Mouse (Mus musculus) large intestine, adult 2 months (tissue): Measurements from ENCODE around the gene Gramd1b. TPM values are rescaled to one million over a fixed set of nuclear protein-coding genes. Genes with fewer than 3 reads are reported as not detected.

Experiments
- DNase-seq: peaks from one replicate; pipeline ENCODE4 v3.0.0-alpha.2; 2012; ENCODE audit warnings: low read depth, low spot score
- WGBS: fragments of 180-500 bp; shearing (Covaris S2); methylation state at CpG from one replicate; pipeline ENCODE4 v1.1.7; 2018; 5-methylcytosine and 5-hydroxymethylcytosine counted together
- polyA plus RNA-seq: library from polyadenylated mRNA; depleted of rRNA; stranded (reverse); fragments of >200 nt; gene quantifications from 2 replicates; pipeline ENCODE4 v1.2.3, GENCODE M21; 2012

Gene Gramd1b
- polyA plus RNA-seq, 1 experiment: 26.9 TPM

DNA sequence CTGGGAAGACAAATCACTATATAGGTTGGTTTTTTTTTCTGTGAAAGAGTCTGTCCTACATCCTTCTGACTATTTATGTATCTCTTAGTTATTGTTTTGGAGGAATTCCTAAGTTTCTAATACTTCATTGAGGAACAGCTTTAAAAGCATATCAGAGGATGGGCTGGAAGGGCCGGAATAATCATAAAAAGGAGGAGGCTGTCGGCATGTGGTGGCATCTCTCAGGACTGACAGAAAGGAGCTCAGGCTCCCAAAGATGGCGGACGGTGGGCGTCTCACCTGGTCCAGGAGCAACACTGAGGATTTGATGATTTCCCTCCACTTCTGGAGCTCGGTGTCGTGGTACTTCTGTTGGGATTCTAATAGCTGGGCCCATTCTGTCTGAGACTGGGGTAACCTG, 231.9 kb downstream of the Gramd1b start:
- 93% methylated on average over 7 of the region's 7 CpGs for WGBS
- DNase-seq: no peak

DNA sequence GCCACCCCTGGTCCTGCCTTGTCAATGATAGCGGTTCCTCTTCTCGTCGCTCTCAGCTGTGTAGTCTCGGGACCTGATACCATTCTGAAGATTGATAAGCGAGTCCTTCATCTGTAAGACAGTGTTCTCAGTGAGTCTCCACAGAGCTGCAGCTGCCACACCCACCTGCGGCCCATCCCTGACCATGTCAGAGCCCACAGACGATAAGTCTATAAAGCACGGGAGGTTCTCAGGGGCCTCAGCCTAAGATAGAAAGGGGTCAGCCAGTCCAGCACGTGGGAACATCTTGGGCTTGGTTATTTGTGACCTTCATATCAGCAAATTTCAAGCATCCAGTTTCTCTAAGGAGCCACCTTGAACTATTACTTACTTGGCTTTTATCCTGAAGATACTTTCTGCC, 233.2 kb downstream of the Gramd1b start:
- no peak for DNase-seq
- WGBS: 85% methylated on average over 9 of the region's 9 CpGs

DNA sequence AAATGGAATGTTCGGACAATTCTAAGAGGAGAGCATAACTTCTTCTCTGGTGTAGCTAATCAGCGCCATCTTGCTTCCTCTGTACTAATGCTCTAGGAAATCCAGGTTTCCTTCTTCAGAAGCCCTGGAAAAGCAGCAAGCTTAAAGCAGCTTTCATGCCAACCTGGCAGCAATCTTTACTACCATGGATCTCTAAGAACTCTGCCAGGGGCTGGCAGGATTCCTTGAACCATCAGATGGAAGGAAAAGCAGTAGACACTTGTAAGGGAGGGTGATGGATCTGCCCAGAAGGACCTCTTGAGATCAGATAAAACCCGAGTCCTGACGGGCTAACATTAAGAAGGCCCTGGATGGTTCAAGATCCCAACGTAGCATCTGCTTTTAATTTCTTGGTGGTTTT, 234.9 kb downstream of the Gramd1b start:
- 95% methylated on average over 5 of the region's 5 CpGs for WGBS
- DNase-seq: no peak

DNA sequence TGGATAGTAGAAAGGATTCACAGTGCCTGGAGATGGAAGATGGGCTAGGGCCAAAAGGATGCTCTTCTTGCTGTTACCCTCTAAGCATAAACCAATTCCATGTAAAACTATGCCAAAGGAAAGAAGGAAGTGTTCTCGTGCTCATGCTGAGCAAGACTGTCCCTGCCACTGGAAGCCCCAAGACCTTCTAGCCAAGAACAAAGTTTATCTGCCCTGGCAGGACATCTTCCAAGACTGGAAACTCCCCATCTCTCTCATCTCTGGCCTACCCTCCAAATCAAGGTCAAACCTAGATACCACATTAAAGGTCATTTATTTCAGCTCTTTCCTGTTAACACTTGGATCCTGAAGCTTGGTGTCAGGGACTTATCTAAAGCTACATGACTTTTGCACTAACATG, 236.3 kb downstream of the Gramd1b start:
- no peak for DNase-seq
- 94% methylated on average over 1 of the region's 1 CpGs for WGBS

DNA sequence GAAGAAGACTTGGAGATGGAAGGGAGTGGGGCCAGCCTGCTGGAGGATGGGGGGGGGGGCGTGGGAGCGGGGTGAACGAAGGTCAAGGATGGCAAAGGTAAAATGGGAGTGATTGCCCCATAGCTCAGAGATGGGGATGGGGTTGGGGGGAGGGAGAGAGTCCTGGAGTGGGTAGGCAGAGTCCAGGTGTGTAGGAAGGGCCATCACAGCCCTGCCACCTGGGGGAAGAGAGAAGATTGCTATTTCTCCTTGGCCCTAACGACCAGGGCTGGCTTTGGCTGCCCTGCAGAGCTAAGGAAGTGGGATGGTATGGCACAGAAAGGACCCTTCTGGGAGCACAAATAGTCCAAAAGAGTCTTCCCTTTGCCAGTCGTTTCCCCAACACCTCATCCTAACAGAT, 237.0 kb downstream of the Gramd1b start:
- 91% methylated on average over 5 of the region's 5 CpGs for WGBS
- DNase-seq: no peak

DNA sequence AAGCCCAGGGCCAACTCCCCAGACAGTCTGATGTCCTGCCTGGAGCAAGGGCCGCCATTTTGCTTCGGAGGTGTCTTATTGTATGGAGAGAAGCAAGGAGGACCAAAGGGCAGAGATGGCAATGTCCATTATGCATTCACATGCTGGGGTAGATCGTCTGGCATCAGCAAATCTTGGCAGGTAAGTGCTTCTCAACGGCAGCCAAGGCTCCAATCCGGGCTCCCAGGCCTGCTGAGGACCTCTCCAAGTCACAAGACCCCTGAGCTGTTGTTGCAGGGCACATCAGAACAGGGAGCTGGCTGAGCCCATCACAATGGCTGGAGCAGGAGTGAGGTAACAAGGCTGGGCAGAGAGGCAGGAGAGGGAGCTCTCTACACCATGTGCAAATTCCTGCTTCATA, 237.4 kb downstream of the Gramd1b start:
- WGBS: 94% methylated on average over 5 of the region's 5 CpGs

DNA sequence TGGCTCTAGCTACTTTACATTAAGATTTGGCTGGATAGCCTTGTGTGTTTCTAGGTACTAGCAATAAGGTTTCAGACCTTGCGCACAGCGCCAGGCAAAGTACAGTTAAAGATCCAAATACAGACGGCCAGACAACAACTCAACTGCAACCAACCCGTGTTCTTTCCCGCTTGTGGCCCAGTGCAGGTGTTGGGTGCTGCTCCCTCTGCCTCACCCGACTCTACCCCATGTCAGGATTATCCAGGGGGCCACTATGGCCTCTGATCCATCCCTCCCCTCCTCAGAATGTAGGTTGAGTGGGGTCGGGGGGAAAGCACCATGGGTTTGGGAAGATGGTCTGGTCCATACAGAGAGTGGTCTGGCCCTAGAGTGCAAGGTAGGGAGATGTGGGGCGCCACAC, 237.9 kb downstream of the Gramd1b start:
- 92% methylated on average over 8 of the region's 8 CpGs for WGBS
- DNase-seq: no peak

More for the DNA sequence above, 237.4 kb downstream of the Gramd1b start:
- no peak for DNase-seq

DNA sequence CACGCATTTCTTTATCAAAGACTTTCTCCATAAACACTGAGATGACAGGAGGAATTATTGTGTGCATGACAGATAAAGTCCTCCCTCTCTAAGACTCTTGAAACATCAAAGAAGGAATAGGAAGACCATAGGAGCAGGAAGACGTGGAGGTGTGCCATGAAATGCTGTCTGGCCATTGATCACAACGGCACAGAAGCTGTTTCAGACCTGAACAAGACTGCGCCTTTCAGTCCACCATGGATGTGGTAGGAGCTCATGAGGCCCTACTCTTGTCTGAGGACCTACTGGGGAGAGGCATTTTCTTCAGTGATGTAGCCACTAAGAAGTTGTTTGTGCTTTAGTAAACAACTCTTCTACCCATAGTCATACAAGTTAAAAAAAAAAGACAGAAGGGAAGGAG, 238.7 kb downstream of the Gramd1b start:
- DNase-seq: no peak
- 90% methylated on average over 4 of the region's 4 CpGs for WGBS

DNA sequence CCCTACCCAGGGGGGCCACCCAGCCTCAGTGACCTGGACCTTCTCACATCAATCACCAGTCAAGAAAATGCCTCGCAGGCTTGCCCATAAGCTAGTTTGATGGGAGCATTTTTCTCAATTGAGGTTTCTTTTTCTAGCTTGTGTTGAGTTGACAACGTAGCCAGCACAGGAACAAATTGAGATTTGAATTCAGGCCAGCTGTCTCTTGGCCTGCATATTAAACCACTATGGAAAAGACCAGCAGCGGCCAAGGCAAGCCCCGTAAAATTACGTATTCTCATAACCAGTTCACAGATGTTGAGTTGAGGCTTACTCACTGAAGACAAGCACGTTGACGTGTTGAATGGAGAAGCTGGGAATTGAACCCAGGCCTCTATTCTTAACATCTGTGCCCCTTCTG, 248.2 kb downstream of the Gramd1b start:
- WGBS: 76% methylated on average over 7 of the region's 7 CpGs
- DNase-seq: no peak

DNA sequence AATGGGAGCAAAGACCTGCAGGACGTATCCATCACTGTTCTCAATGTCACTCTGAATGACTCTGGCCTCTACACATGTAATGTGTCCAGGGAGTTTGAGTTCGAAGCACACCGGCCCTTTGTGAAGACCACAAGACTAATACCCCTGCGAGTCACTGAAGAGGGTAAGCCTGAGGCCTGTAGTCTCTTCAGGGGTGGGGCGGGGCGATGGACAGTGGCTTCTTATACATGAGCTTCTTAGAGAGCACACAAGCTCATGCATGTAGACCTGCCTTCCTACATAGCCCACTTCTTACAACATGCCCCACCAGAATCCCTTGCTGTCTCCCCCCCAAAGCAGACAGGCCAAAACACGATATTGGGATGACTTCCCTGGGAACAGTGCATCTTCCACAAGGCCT, 251.7 kb downstream of the Gramd1b start:
- WGBS: 87% methylated on average over 7 of the region's 7 CpGs

DNA sequence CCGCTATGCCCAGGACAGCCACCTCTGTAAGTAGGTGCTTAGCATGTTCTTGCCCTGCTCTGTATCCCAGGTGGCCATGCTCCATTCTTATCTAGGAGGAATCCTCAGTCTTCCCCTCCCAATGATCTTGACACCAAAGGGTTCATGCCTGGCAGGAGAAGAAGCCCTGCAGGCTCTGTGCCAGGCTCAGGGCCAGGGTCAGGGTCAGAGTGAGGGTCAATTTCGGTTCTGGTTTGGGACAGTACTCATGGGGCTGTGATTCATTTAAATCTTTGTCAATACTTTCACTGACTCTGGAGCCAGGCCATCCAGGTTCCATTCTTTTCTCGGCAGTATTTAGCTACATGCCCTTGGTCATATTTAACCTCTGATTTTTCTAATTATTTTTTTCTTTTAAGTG, 253.5 kb downstream of the Gramd1b start:
- 76% methylated on average over 3 of the region's 3 CpGs for WGBS
- DNase-seq: no peak

More for the DNA sequence above, 251.7 kb downstream of the Gramd1b start:
- DNase-seq: no peak

DNA sequence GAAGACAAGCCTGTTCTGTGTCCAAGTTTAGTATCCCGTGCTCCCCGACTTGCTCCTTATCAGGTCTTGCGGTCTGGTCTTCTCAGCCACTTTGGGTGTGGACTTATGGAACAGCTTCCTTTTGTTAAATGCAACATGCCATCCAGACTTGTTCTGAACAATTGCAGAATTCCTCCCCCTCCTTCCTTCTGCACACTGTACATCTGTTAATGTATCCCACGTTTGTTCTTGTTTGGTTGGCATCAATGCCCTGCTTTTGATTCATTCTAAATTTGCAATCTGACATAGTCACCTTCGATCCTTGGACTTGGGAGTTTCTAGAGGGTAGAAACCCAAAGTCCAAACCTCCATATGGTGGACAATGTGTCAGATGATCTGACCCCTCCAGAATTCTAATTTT, 255.3 kb downstream of the Gramd1b start:
- 72% methylated on average over 5 of the region's 5 CpGs for whole genome bisulfite sequencing
- no peak for DNase-seq

DNA sequence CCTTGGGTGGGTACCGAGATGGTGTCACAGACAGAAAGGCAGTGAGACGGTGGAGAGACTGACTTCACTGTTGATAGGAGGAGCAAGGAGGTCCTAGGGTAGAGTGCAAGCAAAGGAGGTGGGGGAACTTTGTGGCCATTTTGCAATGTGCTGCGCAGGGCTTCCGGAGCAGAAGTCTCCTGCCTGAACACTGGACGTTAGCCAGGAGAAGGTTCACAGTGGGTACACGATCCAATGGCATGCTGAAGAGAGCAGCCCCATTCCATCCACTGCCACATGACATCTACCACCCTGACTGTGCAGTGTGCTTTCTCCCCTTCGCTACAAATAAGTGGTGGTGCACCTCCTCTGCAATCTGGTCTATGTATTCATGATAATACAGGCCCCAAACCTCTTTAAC, 258.4 kb downstream of the Gramd1b start:
- 78% methylated on average over 7 of the region's 7 CpGs for WGBS
- no peak for DNase-seq

DNA sequence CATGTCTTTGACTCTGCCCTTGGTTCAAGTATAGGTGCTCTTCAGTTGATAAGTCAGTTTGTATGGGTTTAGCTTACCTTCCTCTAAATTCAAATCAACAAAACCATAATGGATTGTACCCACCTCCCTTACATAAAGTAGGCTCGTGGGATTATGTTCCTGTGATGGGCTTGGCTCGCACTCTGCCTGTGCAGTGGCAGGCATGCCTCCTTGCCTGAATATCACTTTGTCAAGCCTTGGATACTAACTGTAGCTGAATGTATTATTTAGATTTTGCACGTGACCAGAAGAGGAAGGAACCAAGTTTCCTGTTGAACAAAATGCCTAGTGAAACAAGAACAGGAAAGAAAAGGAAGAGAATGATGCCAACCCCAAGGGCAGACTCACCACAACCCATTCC, 260.1 kb downstream of the Gramd1b start:
- no peak for DNase-seq
- WGBS: 62% methylated on average over 3 of the region's 3 CpGs

DNA sequence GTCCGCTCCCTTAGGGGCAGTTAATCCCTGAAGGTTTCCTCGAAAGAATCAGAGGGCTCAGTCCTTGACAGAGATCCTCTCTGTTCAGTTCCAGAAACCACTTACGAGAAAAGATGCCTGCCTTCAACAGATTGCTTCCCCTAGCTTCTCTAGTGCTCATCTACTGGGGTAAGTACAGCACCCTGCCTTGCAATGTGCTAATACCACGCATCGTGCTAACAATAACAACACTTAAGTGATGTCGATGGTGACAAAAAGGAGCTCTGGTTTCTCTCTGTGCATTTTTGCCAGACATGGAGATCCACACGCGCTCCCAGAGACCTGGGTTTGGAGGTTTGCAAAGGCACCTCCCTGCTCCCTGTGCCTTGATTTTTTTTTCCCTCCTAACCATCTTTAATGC, 261.3 kb downstream of the Gramd1b start:
- no peak for DNase-seq
- WGBS: 26% methylated on average over 8 of the region's 8 CpGs

DNA sequence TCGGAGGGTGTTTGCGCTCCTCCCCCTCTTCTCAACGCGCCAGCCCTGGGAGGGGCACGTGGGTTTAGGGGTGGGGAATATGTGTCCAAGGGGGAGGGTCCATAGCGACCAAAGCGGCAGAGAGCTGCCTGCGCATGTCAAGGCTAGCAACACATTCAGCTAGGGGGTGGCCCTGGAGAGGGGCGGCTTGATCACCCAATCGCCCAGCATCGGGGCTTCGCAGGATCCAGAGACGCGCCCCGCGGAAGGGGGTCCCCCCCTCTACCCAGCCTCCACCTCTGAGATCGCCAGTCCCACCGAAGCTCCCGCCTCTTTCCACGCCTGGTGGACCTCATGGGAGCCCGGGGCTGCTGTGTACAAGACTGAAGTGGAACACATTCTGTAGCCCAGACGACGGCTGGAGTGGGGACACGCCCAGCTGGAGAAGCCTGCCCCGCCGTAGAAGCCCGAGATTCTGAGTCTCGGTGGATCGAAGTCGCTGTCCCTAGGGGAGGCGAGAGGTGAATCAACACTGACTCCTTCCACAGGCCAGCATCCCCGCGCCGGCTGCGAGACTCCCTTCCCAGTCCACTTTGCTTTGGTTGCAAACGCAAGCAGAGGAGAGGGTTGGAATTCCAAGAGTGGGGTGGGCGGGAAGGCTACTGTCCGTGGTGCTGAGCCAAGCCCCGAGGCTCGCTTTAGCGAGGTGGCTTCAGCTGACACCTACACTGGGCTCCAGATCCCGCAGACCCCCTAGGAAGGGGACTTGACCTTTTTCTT, 261.9 kb downstream of the Gramd1b start, which contains the start of gene Scn3b:
Gene Scn3b (plus strand): TSS at position 115 of the 759 bp plus-strand sequence.
- WGBS: under 1% methylated on average over 42 of the region's 42 CpGs
- DNase-seq: no peak

DNA sequence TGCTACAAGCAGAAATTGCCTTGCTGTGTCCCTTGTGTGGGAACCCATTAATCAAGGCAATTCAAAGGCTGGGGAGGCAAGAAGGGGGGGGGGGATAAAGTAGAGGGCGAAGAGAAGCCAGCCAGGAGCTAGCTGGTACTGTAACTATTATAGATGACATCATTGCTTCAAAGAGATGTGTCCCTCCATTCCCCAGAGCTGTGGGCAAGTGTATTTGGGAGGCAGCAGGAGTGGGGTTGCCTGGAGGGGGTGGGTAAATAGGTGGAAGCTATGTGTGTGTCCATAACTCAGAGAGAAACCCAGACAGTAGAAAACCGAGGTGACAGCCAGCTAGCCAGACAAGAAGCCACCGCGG, 262.5 kb downstream of the Gramd1b start:
- no peak for DNase-seq
- 2% methylated on average over 4 of the region's 4 CpGs for WGBS

DNA sequence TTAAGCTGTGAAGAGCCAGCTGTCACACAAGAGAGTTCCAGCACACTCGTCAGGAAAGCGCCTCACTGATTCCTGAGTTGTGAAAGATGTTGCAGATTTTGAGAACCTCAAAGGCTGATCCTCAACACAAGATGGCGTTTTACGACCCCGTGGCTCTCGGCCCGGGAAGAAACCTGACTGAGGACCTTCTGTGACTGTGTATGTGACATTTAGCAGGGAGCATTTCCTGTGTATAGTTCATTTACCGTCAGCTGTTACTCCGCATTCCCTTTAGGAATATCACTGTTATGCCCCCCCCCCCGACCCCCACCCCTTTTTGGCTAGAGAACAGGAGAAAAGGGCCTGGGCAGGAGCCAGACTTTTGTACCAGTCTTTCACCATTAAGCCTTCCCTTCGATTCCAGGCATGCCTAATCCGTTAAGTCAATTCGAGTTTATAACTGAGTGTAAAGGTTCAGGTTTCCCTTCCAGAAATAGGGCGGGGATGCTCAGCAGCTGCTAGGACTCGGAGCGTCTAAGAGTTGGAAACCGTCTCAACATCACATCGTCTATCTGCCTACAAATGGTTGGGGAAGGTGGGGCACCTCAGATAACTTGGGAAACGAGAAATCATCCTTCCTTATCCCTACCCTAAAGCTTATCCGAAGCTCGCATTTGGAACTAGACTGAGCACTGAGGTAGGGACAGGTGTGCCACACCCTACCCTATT, 263.0 kb downstream of the Gramd1b start:
- DNase-seq: peak; percentile 6
- WGBS: 8% methylated on average over 21 of the region's 21 CpGs

DNA sequence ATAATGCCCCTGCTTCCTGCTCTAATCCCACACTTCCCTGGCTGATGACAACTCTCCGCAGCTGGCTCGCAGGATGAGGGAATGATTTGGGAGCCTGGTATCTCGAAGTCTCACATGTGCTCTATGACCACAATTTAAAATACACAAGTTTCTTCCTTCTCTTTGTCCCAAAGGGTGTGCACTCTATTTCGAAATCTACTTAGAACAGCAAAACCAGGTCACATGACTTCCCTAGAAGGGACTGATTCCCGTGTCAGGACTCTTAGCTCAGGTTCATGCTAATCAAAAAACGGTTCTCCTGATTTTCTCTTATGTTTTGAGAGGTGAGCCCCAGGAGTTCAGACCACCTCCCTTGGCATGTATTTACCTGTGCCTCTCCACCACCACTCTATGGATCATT, 267.3 kb downstream of the Gramd1b start:
- 41% methylated on average over 6 of the region's 6 CpGs for WGBS
- DNase-seq: no peak

DNA sequence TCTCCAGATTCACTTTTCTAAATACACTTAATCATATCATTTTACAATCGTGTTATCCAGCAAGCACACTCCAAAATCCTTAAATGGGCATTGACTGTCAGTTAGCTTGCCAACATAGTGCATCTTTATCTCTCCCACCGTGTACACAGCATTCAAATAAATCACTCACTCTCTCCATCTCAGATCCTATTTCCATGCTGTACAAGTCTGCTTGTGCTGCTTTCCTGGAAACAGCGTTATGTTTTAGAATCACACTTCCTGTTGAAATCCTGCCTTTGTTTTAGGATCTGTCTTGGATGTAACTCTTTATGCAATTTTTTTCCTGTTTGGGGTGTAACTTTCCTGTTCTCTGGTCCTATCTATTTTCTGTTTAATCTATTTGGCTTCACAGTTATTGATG, 278.7 kb downstream of the Gramd1b start:
- 40% methylated on average over 3 of the region's 3 CpGs for WGBS
- no peak for DNase-seq

DNA sequence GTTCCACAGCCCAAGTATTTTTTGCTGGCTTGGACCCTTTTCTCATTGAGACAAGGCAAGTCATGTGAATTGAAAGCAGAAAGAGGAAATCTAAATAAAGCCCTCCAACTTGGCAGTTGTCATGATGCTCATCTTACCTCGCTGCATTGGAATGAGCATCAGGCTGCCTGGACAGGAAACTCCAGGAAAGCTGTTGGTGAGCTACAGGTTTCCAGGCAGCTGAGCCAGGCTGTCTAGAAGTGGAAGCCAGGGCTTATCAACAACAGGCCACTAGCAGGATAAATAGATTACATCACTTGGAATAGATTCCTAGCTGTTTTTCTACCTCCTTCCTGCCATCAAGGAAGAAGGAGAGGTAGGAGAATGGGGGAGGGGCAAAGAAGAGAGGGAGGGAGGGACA, 282.1 kb downstream of the Gramd1b start:
- no peak for DNase-seq
- 82% methylated on average over 1 of the region's 1 CpGs for WGBS
